Mouse (Mus musculus): ENCODE measurements around the gene I830077J02Rik.

Gene I830077J02Rik

GRCm38 (mm10) chr3:105893941-105894391 lies 38.5 kb downstream of the I830077J02Rik start:
- DNase-seq (ENCODE audit: low spot score), result no peak

- DNase-seq (ENCODE audit: low spot score), result no peak
Observed at GRCm38 (mm10) chr3:105892572-105893495, 39.6 kb downstream of the I830077J02Rik start.

- no peak for DNase-seq (ENCODE audit: low spot score)
Observed at GRCm38 (mm10) chr3:105891760-105892571, 40.5 kb downstream of the I830077J02Rik start.

GRCm38 (mm10) chr3:105891141-105891540 lies 41.3 kb downstream of the I830077J02Rik start:
- DNase-seq (ENCODE audit: low spot score), result no peak

GRCm38 (mm10) chr3:105890220-105890619 lies 42.2 kb downstream of the I830077J02Rik start:
- no peak for DNase-seq (ENCODE audit: low spot score)

GRCm38 (mm10) chr3:105888961-105889360 lies 43.5 kb downstream of the I830077J02Rik start:
- DNase-seq (ENCODE audit: low spot score), result no peak

GRCm38 (mm10) chr3:105883111-105883510 lies 49.4 kb downstream of the I830077J02Rik start:
- DNase-seq (ENCODE audit: low spot score), result no peak

GRCm38 (mm10) chr3:105882105-105882504 lies 50.4 kb downstream of the I830077J02Rik start:
- DNase-seq (ENCODE audit: low spot score), result no peak

- DNase-seq (ENCODE audit: low spot score), result no peak
Observed at GRCm38 (mm10) chr3:105880419-105880818, 52.0 kb downstream of the I830077J02Rik start.

GRCm38 (mm10) chr3:105878751-105879150 lies 53.7 kb downstream of the I830077J02Rik start:
- no peak for DNase-seq (ENCODE audit: low spot score)

- no peak for DNase-seq (ENCODE audit: low spot score)
Observed at GRCm38 (mm10) chr3:105877919-105878318, 54.5 kb downstream of the I830077J02Rik start.

- no peak for DNase-seq (ENCODE audit: low spot score)
Observed at GRCm38 (mm10) chr3:105877252-105877803, 55.1 kb downstream of the I830077J02Rik start.

- no peak for DNase-seq (ENCODE audit: low spot score)
Observed at GRCm38 (mm10) chr3:105876022-105876421, 56.4 kb downstream of the I830077J02Rik start.

Measured in yolk sac, embryonic 10.5 days (tissue).